ENCODE assay signal across 8 mouse cellular contexts in genomic region chr2:77709206-77709794, GRCm38 (mm10).
DNase-seq lines count a peak whose midpoint lies in the region; ATAC-seq and TF ChIP-seq lines count a peak whose summit lies in the region.

No protein-coding gene starts in this region.

- peaks cover 3% of the 10 kb centered on the region; the same call in 1 of the 2 replicates for H3K4me1 ChIP-seq in cerebellum, adult 2 months (ENCODE audit: control insufficient read depth, insufficient read depth, low read length)
- H3K4me1 ChIP-seq in lung, embryonic 16.5 days (replicated peaks; ENCODE audit: control insufficient read depth, insufficient read depth, low read length), result no peaks in the 10 kb centered on the region
- H3K4me1 ChIP-seq in thymus, adult 2 months (replicated peaks; ENCODE audit: control insufficient read depth, insufficient read depth, low read length), result no peaks in the 10 kb centered on the region

- H3K27ac ChIP-seq in cerebellum, adult 2 months (ENCODE audit: insufficient read depth, low read length), result no peak overlapping the region
- no peak overlapping the region for H3K27ac ChIP-seq in lung, embryonic 16.5 days (ENCODE audit: low read length)
- H3K27ac ChIP-seq in thymus, adult 2 months (ENCODE audit: control insufficient read depth, insufficient read depth, low read length), result no peak overlapping the region

- WGBS in cerebellum, adult 2 months, result 33% methylated on average over 7 of the region's 7 CpGs
- WGBS in lung, embryonic 16.5 days, result 30% methylated on average over 7 of the region's 7 CpGs
- 31% methylated on average over 7 of the region's 7 CpGs for WGBS in thymus, adult 2 months

- no peaks in the 10 kb centered on the region for H3K9me3 ChIP-seq in lung, embryonic 16.5 days (ENCODE audit: control insufficient read depth, low read length)

- H3K4me2 ChIP-seq in lung, embryonic 16.5 days (ENCODE audit: low read depth, low read length), result 0 out of 2 replicates have a peak overlapping the region, but pooled peaks have one; percentile 32

- no peaks in the 10 kb centered on the region for H3K36me3 ChIP-seq in lung, embryonic 16.5 days (ENCODE audit: control insufficient read depth, insufficient read depth, low read length)
- no peaks in the 10 kb centered on the region for H3K36me3 ChIP-seq in thymus, adult 2 months (ENCODE audit: control insufficient read depth, insufficient read depth, low read length)

- ATAC-seq in lung, embryonic 16.5 days (ENCODE audit: low read depth), result peak; percentile 36; the same call in 1 of the 2 replicates

- H3K4me3 ChIP-seq in cerebellum, adult 2 months (replicated peaks; ENCODE audit: insufficient read depth, low read depth, low read length), result no peak overlapping the region
- no peak overlapping the region for H3K4me3 ChIP-seq in lung, embryonic 16.5 days (ENCODE audit: low read length)
- no peak overlapping the region for H3K4me3 ChIP-seq in thymus, adult 2 months (ENCODE audit: control insufficient read depth, insufficient read depth, low read length)

- no peak overlapping the region for H3K9ac ChIP-seq in lung, embryonic 16.5 days (ENCODE audit: low read length)

- no peak for TF ChIP-seq POLR2A in cerebellum, adult 2 months (IDR thresholded peaks at IDR 0.05; ENCODE audit: borderline replicate concordance, insufficient read depth, low read length)
- no peak for TF ChIP-seq POLR2A in thymus, adult 2 months (IDR thresholded peaks at IDR 0.05; ENCODE audit: control insufficient read depth, extremely low read depth, insufficient read depth, low read length, poor library complexity)

- peak; percentile 43; the same call in 1 of the 2 replicates for TF ChIP-seq CTCF in cerebellum, adult 2 months (IDR thresholded peaks at IDR 0.05; ENCODE audit: borderline replicate concordance, insufficient read depth, low read depth, low read length)
- TF ChIP-seq CTCF in thymus, adult 2 months (IDR thresholded peaks at IDR 0.05; ENCODE audit: borderline replicate concordance, control insufficient read depth, extremely low read depth, insufficient read depth, low read length, poor library complexity), result no peak

- H3K27me3 ChIP-seq in cerebellum, adult 2 months (ENCODE audit: control insufficient read depth, insufficient read depth, low read length), result no peaks in the 10 kb centered on the region
- no peaks in the 10 kb centered on the region for H3K27me3 ChIP-seq in lung, embryonic 16.5 days (ENCODE audit: control insufficient read depth, insufficient read depth, low read depth, low read length)
- no peaks in the 10 kb centered on the region for H3K27me3 ChIP-seq in thymus, adult 2 months (ENCODE audit: control insufficient read depth, insufficient read depth, low read length)

- DNase-seq in right cerebral cortex, adult 2 months (ENCODE audit: low spot score in 2 of 2), result peak; percentile 47 to 65
- DNase-seq in right cerebral cortex, postnatal 36 days (ENCODE audit: low spot score in 2 of 2), result no peak
- peak; percentile 45 to 50 for DNase-seq in cerebellum, adult 2 months
- DNase-seq in frontal cortex, postnatal 36 days (ENCODE audit: low spot score in 2 of 2), result peak; percentile 35 to 38
- peak; percentile 42 for DNase-seq in kidney, adult 9 months
- peak; percentile 32 for DNase-seq in skeletal muscle tissue, adult 2 months (ENCODE audit: low read depth, low spot score)
- DNase-seq in thymus, adult 2 months, result no peak

Comparison
In these comparisons a context has a peak if more than half of its experiments do, and no peak if none do; other contexts are left out.
1. DNase-seq: peak in right cerebral cortex, adult 2 months (2 of 2), cerebellum, adult 2 months (2 of 2), frontal cortex, postnatal 36 days (2 of 2), kidney, adult 9 months (single experiment) and skeletal muscle tissue, adult 2 months (single experiment); none in right cerebral cortex, postnatal 36 days (0 of 2) and thymus, adult 2 months (single experiment).